Mouse (Mus musculus) hindbrain, postnatal 0 days (tissue): ENCODE measurements around the gene Ssb. TPM values are rescaled to one million over a fixed set of nuclear protein-coding genes. Genes with fewer than 3 reads are reported as not detected.

Source experiments
- ATAC-seq: fragments of 200-750 bp; cut with Nextera tagmentation; 2 replicates; pipeline ENCODE4 v1.8.0; 2017; ENCODE audit warnings: mild to moderate bottlenecking, moderate TSS enrichment, moderate library complexity
- DNase-seq: peaks from one replicate; pipeline ENCODE4 v3.0.0-alpha.2; 2015; ENCODE audit warnings: low spot score
- H3K27ac ChIP-seq: fragments of 300-500 bp; sonication (generic); 2 replicates; pipeline ENCODE4 v1.5.1; 2014; ENCODE audit warnings: mild to moderate bottlenecking
- H3K27me3 ChIP-seq: fragments of 300-500 bp; sonication (generic); 2 replicates; pipeline ENCODE4 v1.6.1; 2014; ENCODE audit warnings: low read length, mixed read lengths; ENCODE audit not compliant: insufficient read depth
- H3K36me3 ChIP-seq: fragments of 300-500 bp; sonication (generic); 2 replicates; pipeline ENCODE4 v1.6.1; 2014; ENCODE audit warnings: low read length, mixed read lengths; ENCODE audit not compliant: insufficient read depth
- H3K4me1 ChIP-seq: fragments of 300-500 bp; sonication (generic); 2 replicates; pipeline ENCODE4 v1.6.1; 2014; ENCODE audit warnings: antibody characterized with exemption, low read length, mixed read lengths; ENCODE audit not compliant: insufficient read depth
- H3K4me2 ChIP-seq: fragments of 300-500 bp; sonication (generic); 2 replicates; pipeline ENCODE4 v1.6.1; 2014; ENCODE audit warnings: low read depth, mild to moderate bottlenecking, low read length, moderate library complexity, mixed read lengths
- H3K4me3 ChIP-seq: fragments of 300-500 bp; sonication (generic); 2 replicates; pipeline ENCODE4 v1.5.1; 2014; ENCODE audit warnings: low read length
- H3K9ac ChIP-seq: fragments of 300-500 bp; sonication (generic); replicated peaks from 2 replicates; pipeline ENCODE4 v1.6.1; 2014; ENCODE audit warnings: mild to moderate bottlenecking, low read length, moderate library complexity, mixed read lengths
- H3K9me3 ChIP-seq: fragments of 300-500 bp; sonication (generic); 2 replicates; pipeline ENCODE4 v1.6.1; 2016; ENCODE audit warnings: low read length, mixed read lengths
- CTCF ChIP-seq: IDR thresholded peaks from 2 replicates; pipeline ENCODE4 v1.5.1; 2016; ENCODE audit warnings: antibody characterized with exemption, control low read depth, low read depth
- WGBS: fragments of 180-500 bp; shearing (Covaris S2); extraction: QIAGEN DNeasy Blood & Tissue Kit; methylation state at CpG from one replicate; pipeline ENCODE4 v1.1.7; 2014; 5-methylcytosine and 5-hydroxymethylcytosine counted together
- polyA plus RNA-seq: library from polyadenylated mRNA; unstranded; fragments of >200 nt; fragmentation: Nextera tagmentation; extraction: Ambion mirVana; gene quantifications from 2 replicates; pipeline ENCODE4 v1.2.1, GENCODE M21; 2015
- total RNA-seq: library from RNA; depleted of rRNA; stranded (reverse); fragments of >200 nt; gene quantifications from 2 replicates; pipeline ENCODE4 v1.2.3, GENCODE M21; 2014; rRNA removed

Gene Ssb
- total RNA-seq (32.2 and 49.2 TPM in 2 replicates), polyA plus RNA-seq (288 and 322 TPM in 2 replicates)

GRCm38 (mm10) chr2:69861485-69862091 is at the start of gene Ssb:
Gene Ssb (plus strand): TSS chr2:69861562.
- Histone ChIP-seq H3K27me3 (no peaks in the 10 kb centered on the region), H3K27ac (peak within 1 kb of the TSS; percentile 94), H3K36me3 (no peaks in the 10 kb centered on the region), H3K4me3 (peak within 1 kb of the TSS; percentile 100), H3K4me2 (peak within 1 kb of the TSS; percentile 88), H3K9me3 (no peaks in the 10 kb centered on the region), H3K4me1 (no peaks in the 10 kb centered on the region), H3K9ac (peak within 1 kb of the TSS; percentile 98)
- no peak for TF ChIP-seq CTCF
- 0% methylated on average over 56 of the region's 66 CpGs for WGBS
- ATAC-seq (peak; percentile 98), DNase-seq (peak; percentile 97)

- Histone ChIP-seq H3K4me1 (no peaks in the 10 kb centered on the region), H3K9ac (no peak overlapping the region), H3K9me3 (no peaks in the 10 kb centered on the region), H3K27me3 (no peaks in the 10 kb centered on the region), H3K4me2 (no peak overlapping the region), H3K27ac (no peak overlapping the region), H3K4me3 (no peak overlapping the region), H3K36me3 (no peaks in the 10 kb centered on the region)
- TF ChIP-seq CTCF: no peak
- no peak for ATAC-seq
- DNase-seq: no peak
- WGBS: 88% methylated on average over 5 of the region's 5 CpGs
Measured at GRCm38 (mm10) chr2:69816575-69816974, 44.8 kb upstream of the Ssb start.

- Histone ChIP-seq H3K4me3 (no peak overlapping the region), H3K9me3 (no peaks in the 10 kb centered on the region), H3K4me1 (no peaks in the 10 kb centered on the region; the same call in 1 of the 2 replicates), H3K36me3 (no peaks in the 10 kb centered on the region), H3K9ac (no peak overlapping the region), H3K27me3 (no peaks in the 10 kb centered on the region), H3K27ac (no peak overlapping the region), H3K4me2 (no peak overlapping the region)
- WGBS: 83% methylated on average over 9 of the region's 9 CpGs
- no peak for TF ChIP-seq CTCF
- ATAC-seq: no peak
- no peak for DNase-seq
Measured at GRCm38 (mm10) chr2:69818350-69819085, 42.8 kb upstream of the Ssb start.

- no peak for ATAC-seq
Measured at GRCm38 (mm10) chr2:69820201-69820600, 41.2 kb upstream of the Ssb start.

GRCm38 (mm10) chr2:69821711-69822110 is 39.7 kb upstream of the Ssb start, which contains the start of gene Klhl23:
Gene Klhl23 (plus strand): TSS chr2:69821944.
- no peaks in the 10 kb centered on the region for H3K9me3 ChIP-seq
- peak within 1 kb of the TSS; percentile 83 for H3K4me3 ChIP-seq
- WGBS: 27% methylated on average over 8 of the region's 8 CpGs
- H3K9ac ChIP-seq: peak within 1 kb of the TSS; percentile 97
- no peaks in the 10 kb centered on the region for H3K36me3 ChIP-seq
- DNase-seq (no peak), ATAC-seq (no peak)
- H3K4me2 ChIP-seq: peak within 1 kb of the TSS; percentile 77
- no peaks in the 10 kb centered on the region for H3K27me3 ChIP-seq
- peaks cover 14% of the 10 kb centered on the region for H3K4me1 ChIP-seq
- H3K27ac ChIP-seq: peak within 1 kb of the TSS; percentile 98
- no peak for TF ChIP-seq CTCF

More at GRCm38 (mm10) chr2:69820201-69820600, 41.2 kb upstream of the Ssb start:
- no peak overlapping the region for H3K4me3 ChIP-seq
- TF ChIP-seq CTCF: no peak
- no peaks in the 10 kb centered on the region for H3K9me3 ChIP-seq
- H3K4me1 ChIP-seq: peaks cover 9% of the 10 kb centered on the region
- no peak overlapping the region for H3K4me2 ChIP-seq
- no peaks in the 10 kb centered on the region for H3K36me3 ChIP-seq
- no peaks in the 10 kb centered on the region for H3K27me3 ChIP-seq
- WGBS: 86% methylated on average over 1 of the region's 1 CpGs
- no peak for DNase-seq
- H3K9ac ChIP-seq: no peak overlapping the region
- H3K27ac ChIP-seq: no peak overlapping the region

GRCm38 (mm10) chr2:69822361-69823128 is 38.8 kb upstream of the Ssb start:
- Histone ChIP-seq H3K9me3 (no peaks in the 10 kb centered on the region), H3K4me3 (peak overlapping the region; percentile 83), H3K9ac (peak overlapping the region; percentile 97), H3K4me2 (peak overlapping the region; percentile 77), H3K27ac (peak overlapping the region; percentile 98), H3K36me3 (no peaks in the 10 kb centered on the region), H3K27me3 (no peaks in the 10 kb centered on the region), H3K4me1 (peaks cover 14% of the 10 kb centered on the region)
- TF ChIP-seq CTCF: peak; percentile 31
- peak; percentile 84 for ATAC-seq
- WGBS: under 1% methylated on average over 68 of the region's 80 CpGs
- peak; percentile 70 for DNase-seq
